In the genomic region with DNA sequence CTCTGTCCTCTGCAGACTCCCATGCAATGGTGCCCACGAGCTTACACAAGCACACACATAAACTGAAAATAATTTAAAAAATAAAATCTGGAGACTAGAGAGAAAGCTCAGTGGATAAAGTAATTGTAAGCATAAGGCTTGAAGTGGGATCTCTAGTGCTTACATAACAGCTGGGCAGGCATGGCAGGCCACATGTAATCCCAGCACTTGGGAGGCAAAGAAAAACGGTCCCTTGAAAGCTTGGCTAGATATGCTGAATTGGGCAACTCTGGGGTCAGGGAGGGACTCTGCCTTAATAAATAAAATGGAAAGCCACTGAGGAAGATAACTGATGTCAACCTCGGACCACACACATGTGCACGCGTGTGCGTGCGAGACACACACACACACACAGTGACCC, we compare ENCODE assay signal across 20 mouse cellular contexts.
DNase-seq lines count a peak whose midpoint lies in the region; ATAC-seq lines count a peak whose summit lies in the region.
"Had no signal": no experiment of that assay in that cellular context is flagged by ENCODE, and none has a peak within 500 bp of the region (broad histone marks: within the 10 kb centered on the region; RNA-seq: fewer than 3 reads in every experiment).

No protein-coding gene starts in this region.

- DNase-seq in embryonic facial prominence, embryonic 10.5 days (ENCODE audit: low spot score): no peak
- peak; percentile 85 for DNase-seq in adipocyte (ENCODE audit: low spot score)
- peak; percentile 36 for DNase-seq in lung, postnatal 10 days
- no peak for DNase-seq in forebrain, embryonic 14.5 days (ENCODE audit: low spot score)
- no peak for DNase-seq in retina, embryonic 14.5 days (ENCODE audit: low spot score)
- DNase-seq in layer of hippocampus, adult 8-10 months (ENCODE audit: low spot score in 2 of 2): no peak
- DNase-seq: cerebellum, adult 18-20 months; heart, postnatal 4 days; layer of hippocampus, postnatal 36 days; liver, postnatal 0 days; retina, postnatal 1 day; thymus, adult 2 months had no signal

- no peak overlapping the region for H3K9ac ChIP-seq in embryonic facial prominence, embryonic 15.5 days
- H3K9ac ChIP-seq in forebrain, embryonic 14.5 days (ENCODE audit: low read length): no peak overlapping the region
- H3K9ac ChIP-seq: forebrain, embryonic 15.5 days; limb, embryonic 15.5 days; liver, postnatal 0 days had no signal

- H3K9me3 ChIP-seq in embryonic facial prominence, embryonic 15.5 days (replicated peaks): no peaks in the 10 kb centered on the region
- H3K9me3 ChIP-seq in embryonic facial prominence, embryonic 10.5 days: no peaks in the 10 kb centered on the region
- no peaks in the 10 kb centered on the region for H3K9me3 ChIP-seq in forebrain, embryonic 14.5 days (replicated peaks; ENCODE audit: control insufficient read depth, low read length)
- H3K9me3 ChIP-seq: forebrain, embryonic 15.5 days; limb, embryonic 15.5 days had no signal

- WGBS in embryonic facial prominence, embryonic 15.5 days: 81% methylated on average over 7 of the region's 7 CpGs
- 90% methylated on average over 7 of the region's 7 CpGs for WGBS in embryonic facial prominence, embryonic 10.5 days
- 88% methylated on average over 7 of the region's 7 CpGs for WGBS in forebrain, embryonic 14.5 days

- no peaks in the 10 kb centered on the region for H3K27me3 ChIP-seq in embryonic facial prominence, embryonic 15.5 days
- H3K27me3 ChIP-seq in embryonic facial prominence, embryonic 10.5 days (replicated peaks; ENCODE audit: low read depth, poor library complexity, severe bottlenecking): peaks cover 5% of the 10 kb centered on the region; the same call in 1 of the 2 replicates
- no peaks in the 10 kb centered on the region for H3K27me3 ChIP-seq in forebrain, embryonic 14.5 days (replicated peaks; ENCODE audit: control insufficient read depth, insufficient read depth, low read length)
- H3K27me3 ChIP-seq: CH12.LX; forebrain, embryonic 15.5 days; limb, embryonic 15.5 days had no signal

- no peaks in the 10 kb centered on the region for H3K36me3 ChIP-seq in embryonic facial prominence, embryonic 15.5 days
- H3K36me3 ChIP-seq in embryonic facial prominence, embryonic 10.5 days (replicated peaks): no peaks in the 10 kb centered on the region
- no peaks in the 10 kb centered on the region for H3K36me3 ChIP-seq in forebrain, embryonic 14.5 days (ENCODE audit: control insufficient read depth, insufficient read depth, low read length)
- H3K36me3 ChIP-seq: forebrain, embryonic 15.5 days; limb, embryonic 15.5 days had no signal

- peaks cover 9% of the 10 kb centered on the region for H3K4me1 ChIP-seq in embryonic facial prominence, embryonic 15.5 days
- peaks cover 5% of the 10 kb centered on the region; the same call in 1 of the 2 replicates for H3K4me1 ChIP-seq in embryonic facial prominence, embryonic 10.5 days
- H3K4me1 ChIP-seq in forebrain, embryonic 14.5 days (ENCODE audit: control insufficient read depth, insufficient read depth, low read length): peaks cover 9% of the 10 kb centered on the region

- ATAC-seq in embryonic facial prominence, embryonic 15.5 days (ENCODE audit: insufficient number of reproducible peaks, low FRiP score, low TSS enrichment, low read depth): no peak
- 0 out of 2 replicates have a peak, but pooled peaks have one; percentile 26 for ATAC-seq in common myeloid progenitor, adult 5-6 weeks (replicated peaks; ENCODE audit: low read depth, poor library complexity, severe bottlenecking)
- no peak for ATAC-seq in forebrain, embryonic 14.5 days
- ATAC-seq: forebrain, embryonic 15.5 days; hindbrain, embryonic 16.5 days; intestine, embryonic 16.5 days; liver, postnatal 0 days had no signal

- 0 out of 2 replicates have a peak overlapping the region, but pooled peaks have one; percentile 4 for H3K27ac ChIP-seq in embryonic facial prominence, embryonic 15.5 days (replicated peaks)
- no peak overlapping the region for H3K27ac ChIP-seq in embryonic facial prominence, embryonic 10.5 days (replicated peaks)
- H3K27ac ChIP-seq in forebrain, embryonic 14.5 days (ENCODE audit: low read depth, low read length): no peak overlapping the region
- H3K27ac ChIP-seq: forebrain, embryonic 15.5 days; limb, embryonic 15.5 days had no signal

- H3K4me2 ChIP-seq in embryonic facial prominence, embryonic 15.5 days (replicated peaks): no peak overlapping the region
- no peak overlapping the region for H3K4me2 ChIP-seq in forebrain, embryonic 14.5 days (ENCODE audit: low read length)
- H3K4me2 ChIP-seq: forebrain, embryonic 15.5 days; limb, embryonic 15.5 days had no signal

- H3K4me3 ChIP-seq in embryonic facial prominence, embryonic 15.5 days (replicated peaks): no peak overlapping the region
- H3K4me3 ChIP-seq in embryonic facial prominence, embryonic 10.5 days: no peak overlapping the region
- no peak overlapping the region for H3K4me3 ChIP-seq in forebrain, embryonic 14.5 days (ENCODE audit: low read depth, low read length)
- H3K4me3 ChIP-seq: erythroblast, embryonic 14.5 days; forebrain, embryonic 15.5 days; limb, embryonic 15.5 days had no signal

Comparison
In these comparisons a context has a peak if more than half of its experiments do, and no peak if none do; other contexts are left out.
1. DNase-seq: peak in adipocyte (single experiment) and lung, postnatal 10 days (single experiment); none in embryonic facial prominence, embryonic 10.5 days (single experiment), forebrain, embryonic 14.5 days (single experiment), retina, embryonic 14.5 days (single experiment) and layer of hippocampus, adult 8-10 months (0 of 2).